Mouse (Mus musculus): ENCODE measurements at regions not wholly inside any gene's neighbourhood (a gene's known extent, or its start where the extent isn't known, plus 50 kb on each side); places are given as distances from the start of the nearest gene placed in this dataset.

GRCm38 (mm10) chr14:74145202-74145700, 484.2 kb downstream of the Gm21750 start:
- intact Hi-C loops (cut with DNase I), result no loop called here
- no peak for DNase-seq (ENCODE audit: extremely low spot score in 1 of 2, low spot score in 2 of 2)

- intact Hi-C loops (cut with DNase I), result no loop called here
- DNase-seq (ENCODE audit: extremely low spot score in 1 of 2, low spot score in 2 of 2), result no peak
Measured at GRCm38 (mm10) chr14:74166221-74166620, 474.4 kb upstream of the Htr2a start.

- intact Hi-C loops (cut with DNase I), result no loop called here
- DNase-seq (ENCODE audit: extremely low spot score in 1 of 2, low spot score in 2 of 2), result no peak
Measured at GRCm38 (mm10) chr14:74169131-74169875, 471.3 kb upstream of the Htr2a start.

GRCm38 (mm10) chr14:74180066-74180465, 460.6 kb upstream of the Htr2a start:
- intact Hi-C loops (cut with DNase I), result no loop called here
- DNase-seq (ENCODE audit: extremely low spot score in 1 of 2, low spot score in 2 of 2), result no peak

GRCm38 (mm10) chr14:74182996-74183395, 457.6 kb upstream of the Htr2a start:
- no peak for DNase-seq (ENCODE audit: extremely low spot score in 1 of 2, low spot score in 2 of 2)
- intact Hi-C loops (cut with DNase I), result no loop called here

- intact Hi-C loops (cut with DNase I), result no loop called here
- DNase-seq (ENCODE audit: extremely low spot score in 1 of 2, low spot score in 2 of 2), result no peak
Measured at GRCm38 (mm10) chr14:74201710-74202109, 438.9 kb upstream of the Htr2a start.

- intact Hi-C loops (cut with DNase I), result no loop called here
Measured at GRCm38 (mm10) chr14:74205011-74205410, 435.6 kb upstream of the Htr2a start.

GRCm38 (mm10) chr14:74217914-74218446, 422.7 kb upstream of the Htr2a start:
- intact Hi-C loops (cut with DNase I), result no loop called here

More at GRCm38 (mm10) chr14:74205011-74205410, 435.6 kb upstream of the Htr2a start:
- no peak for DNase-seq (ENCODE audit: extremely low spot score in 1 of 2, low spot score in 2 of 2)

GRCm38 (mm10) chr14:74219761-74220160, 420.9 kb upstream of the Htr2a start:
- no peak for DNase-seq (ENCODE audit: extremely low spot score in 1 of 2, low spot score in 2 of 2)
- intact Hi-C loops (cut with DNase I), result no loop called here

More at GRCm38 (mm10) chr14:74217914-74218446, 422.7 kb upstream of the Htr2a start:
- DNase-seq (ENCODE audit: extremely low spot score in 1 of 2, low spot score in 2 of 2), result no peak

GRCm38 (mm10) chr14:74222093-74222492, 418.5 kb upstream of the Htr2a start:
- DNase-seq (ENCODE audit: extremely low spot score in 1 of 2, low spot score in 2 of 2), result no peak
- intact Hi-C loops (cut with DNase I), result no loop called here

- intact Hi-C loops (cut with DNase I), result no loop called here
- no peak for DNase-seq (ENCODE audit: extremely low spot score in 1 of 2, low spot score in 2 of 2)
Measured at GRCm38 (mm10) chr14:74229560-74230187, 411.0 kb upstream of the Htr2a start.

- intact Hi-C loops (cut with DNase I), result no loop called here
- no peak for DNase-seq (ENCODE audit: extremely low spot score in 1 of 2, low spot score in 2 of 2)
Measured at GRCm38 (mm10) chr14:74240212-74240611, 400.4 kb upstream of the Htr2a start.

- no peak for DNase-seq (ENCODE audit: extremely low spot score in 1 of 2, low spot score in 2 of 2)
- intact Hi-C loops (cut with DNase I), result no loop called here
Measured at GRCm38 (mm10) chr14:74249263-74249878, 391.3 kb upstream of the Htr2a start.

GRCm38 (mm10) chr14:74250021-74250420, 390.6 kb upstream of the Htr2a start:
- DNase-seq (ENCODE audit: extremely low spot score in 1 of 2, low spot score in 2 of 2), result no peak
- intact Hi-C loops (cut with DNase I), result no loop called here

GRCm38 (mm10) chr14:74252189-74253145, 388.2 kb upstream of the Htr2a start:
- intact Hi-C loops (cut with DNase I), result no loop called here
- DNase-seq (ENCODE audit: extremely low spot score in 1 of 2, low spot score in 2 of 2), result peak; percentile 21 to 27

- intact Hi-C loops (cut with DNase I), result no loop called here
- DNase-seq (ENCODE audit: extremely low spot score in 1 of 2, low spot score in 2 of 2), result no peak
Measured at GRCm38 (mm10) chr14:74255000-74255399, 385.6 kb upstream of the Htr2a start.

GRCm38 (mm10) chr14:74259437-74259836, 381.2 kb upstream of the Htr2a start:
- intact Hi-C loops (cut with DNase I), result no loop called here
- peak in 1 of 2 experiments; percentile 18 for DNase-seq (ENCODE audit: extremely low spot score in 1 of 2, low spot score in 2 of 2)

GRCm38 (mm10) chr14:74267086-74267485, 373.6 kb upstream of the Htr2a start:
- no peak for DNase-seq (ENCODE audit: extremely low spot score in 1 of 2, low spot score in 2 of 2)
- intact Hi-C loops (cut with DNase I), result no loop called here

GRCm38 (mm10) chr14:74294560-74294959, 346.1 kb upstream of the Htr2a start:
- DNase-seq (ENCODE audit: extremely low spot score in 1 of 2, low spot score in 2 of 2), result no peak
- intact Hi-C loops (cut with DNase I), result no loop called here
